In the genomic region with DNA sequence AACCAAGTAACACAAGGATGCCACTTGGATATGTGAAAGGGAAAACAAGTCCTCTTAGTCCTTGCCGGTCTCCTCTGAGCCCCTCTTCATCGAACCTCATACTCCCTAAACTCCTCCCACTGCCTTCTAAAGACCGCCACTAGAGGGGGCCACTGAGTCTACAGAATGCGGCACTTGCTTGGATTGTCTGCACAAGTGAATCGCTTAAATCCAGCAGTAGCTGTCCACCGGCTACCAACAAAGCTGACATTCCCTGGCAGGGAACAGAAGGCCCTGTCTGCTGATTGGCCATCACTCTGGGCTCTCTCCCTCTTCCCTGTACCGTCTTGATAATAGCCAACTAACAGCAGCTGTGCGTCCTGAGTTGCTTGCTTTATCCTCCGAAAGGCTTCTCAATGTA, we compare ENCODE assay signal across 8 mouse cellular contexts. TPM values are rescaled to one million over a fixed set of nuclear protein-coding genes. Genes with fewer than 3 reads are reported as not detected.
DNase-seq lines count a peak whose midpoint lies in the region; ATAC-seq and TF ChIP-seq lines count a peak whose summit lies in the region.

No protein-coding gene starts in this region.

- H3K4me1 ChIP-seq in G1E (ENCODE audit: insufficient read depth, low read depth, low read length) = peaks cover 2% of the 10 kb centered on the region; the same call in 1 of the 2 replicates
- no peaks in the 10 kb centered on the region; the same call in 1 of the 2 replicates for H3K4me1 ChIP-seq in cerebellum, adult 2 months (ENCODE audit: control insufficient read depth, insufficient read depth, low read length)
- peaks cover 10% of the 10 kb centered on the region for H3K4me1 ChIP-seq in hindbrain, embryonic 10.5 days (replicated peaks)
- peaks cover 2% of the 10 kb centered on the region; the same call in 1 of the 2 replicates for H3K4me1 ChIP-seq in lung, embryonic 16.5 days (replicated peaks; ENCODE audit: control insufficient read depth, insufficient read depth, low read length)

- TF ChIP-seq CTCF in G1E (IDR thresholded peaks at IDR 0.05; ENCODE audit: low read depth, low read length) = peak; percentile 97
- TF ChIP-seq CTCF in cerebellum, adult 2 months (IDR thresholded peaks at IDR 0.05; ENCODE audit: borderline replicate concordance, insufficient read depth, low read depth, low read length) = peak; percentile 90

- H3K36me3 ChIP-seq in G1E (replicated peaks) = no peaks in the 10 kb centered on the region
- H3K36me3 ChIP-seq in hindbrain, embryonic 10.5 days = peaks cover 27% of the 10 kb centered on the region
- no peaks in the 10 kb centered on the region; the same call in 1 of the 2 replicates for H3K36me3 ChIP-seq in lung, embryonic 16.5 days (ENCODE audit: control insufficient read depth, insufficient read depth, low read length)

- no peak overlapping the region; the same call in 1 of the 2 replicates for H3K27ac ChIP-seq in cerebellum, adult 2 months (ENCODE audit: insufficient read depth, low read length)
- H3K27ac ChIP-seq in hindbrain, embryonic 10.5 days = peak overlapping the region; percentile 60; the same call in 1 of the 2 replicates
- no peak overlapping the region for H3K27ac ChIP-seq in lung, embryonic 16.5 days (ENCODE audit: low read length)

- H3K27me3 ChIP-seq in G1E (ENCODE audit: insufficient read depth, low read length) = peaks cover 51% of the 10 kb centered on the region
- H3K27me3 ChIP-seq in cerebellum, adult 2 months (ENCODE audit: control insufficient read depth, insufficient read depth, low read length) = no peaks in the 10 kb centered on the region
- H3K27me3 ChIP-seq in hindbrain, embryonic 10.5 days (ENCODE audit: insufficient read depth, poor library complexity, severe bottlenecking) = peaks cover 7% of the 10 kb centered on the region; the same call in 1 of the 2 replicates
- H3K27me3 ChIP-seq in lung, embryonic 16.5 days (ENCODE audit: control insufficient read depth, insufficient read depth, low read depth, low read length) = no peaks in the 10 kb centered on the region

- no peak overlapping the region for H3K9ac ChIP-seq in lung, embryonic 16.5 days (ENCODE audit: low read length)

- WGBS in cerebellum, adult 2 months = 2% methylated on average over 9 of the region's 9 CpGs
- WGBS in hindbrain, embryonic 10.5 days = 9% methylated on average over 9 of the region's 9 CpGs
- WGBS in lung, embryonic 16.5 days = 11% methylated on average over 9 of the region's 9 CpGs

- no peaks in the 10 kb centered on the region for H3K9me3 ChIP-seq in G1E (replicated peaks)
- no peaks in the 10 kb centered on the region for H3K9me3 ChIP-seq in hindbrain, embryonic 10.5 days
- H3K9me3 ChIP-seq in lung, embryonic 16.5 days (ENCODE audit: control insufficient read depth, low read length) = no peaks in the 10 kb centered on the region

- no peak overlapping the region for H3K4me3 ChIP-seq in G1E (ENCODE audit: low read depth, low read length)
- H3K4me3 ChIP-seq in cerebellum, adult 2 months (replicated peaks; ENCODE audit: insufficient read depth, low read depth, low read length) = no peak overlapping the region
- no peak overlapping the region for H3K4me3 ChIP-seq in hindbrain, embryonic 10.5 days
- H3K4me3 ChIP-seq in lung, embryonic 16.5 days (ENCODE audit: low read length) = no peak overlapping the region

- peak; percentile 38 for DNase-seq in G1E (ENCODE audit: low spot score)
- peak; percentile 91 to 95 for DNase-seq in cerebellum, adult 2 months
- peak; percentile 97 for DNase-seq in hindbrain, embryonic 10.5 days (ENCODE audit: low spot score)
- DNase-seq in layer of hippocampus, adult 9-10 months (ENCODE audit: low spot score) = peak; percentile 94
- peak; percentile 94 for DNase-seq in ovary, postnatal 14 days (ENCODE audit: low spot score)
- peak; percentile 89 to 97 for DNase-seq in thymus, postnatal 10 days (ENCODE audit: low spot score in 2 of 2)

- no peak overlapping the region for H3K4me2 ChIP-seq in lung, embryonic 16.5 days (ENCODE audit: low read depth, low read length)

- peak; percentile 63 for ATAC-seq in G1E (ENCODE audit: extremely low read depth, insufficient number of reproducible peaks, low FRiP score, poor library complexity, severe bottlenecking)
- ATAC-seq in frontal cortex, adult (ENCODE audit: low TSS enrichment) = peak; percentile 92
- peak; percentile 88 for ATAC-seq in lung, embryonic 16.5 days (ENCODE audit: low read depth)

- TF ChIP-seq POLR2A in cerebellum, adult 2 months (IDR thresholded peaks at IDR 0.05; ENCODE audit: borderline replicate concordance, insufficient read depth, low read length) = no peak

RNA-seq across cellular contexts. Expression of a gene that starts 7.2 kb away (rescaled TPM):
- total RNA-seq in G1E (2014; fragmentation: Nextera tagmentation) (1.1 TPM in 1 of 2 replicates, not detected in the other), G1E (2017) (not detected in 2 replicates)
- polyA plus RNA-seq in G1E (2012) = not detected in 2 replicates
- 0.84 and 1.3 TPM in 2 replicates for polyA plus RNA-seq in cerebellum, adult 2 months (2012; rRNA removed)
- polyA plus RNA-seq in hindbrain, embryonic 10.5 days (2016; fragmentation: Nextera tagmentation; extraction: Ambion mirVana) = 0.44 and 0.76 TPM in 2 replicates
- polyA plus RNA-seq in lung, embryonic 16.5 days (2015; fragmentation: Nextera tagmentation; extraction: Ambion mirVana) = 0.29 and 0.34 TPM in 2 replicates

RNA-seq across cellular contexts. Expression of a gene that starts 10.2 kb away (rescaled TPM):
- total RNA-seq in G1E (2014; fragmentation: Nextera tagmentation) (not detected in 2 replicates), G1E (2017) (0.23 TPM in 1 of 2 replicates, not detected in the other)
- not detected in 2 replicates for polyA plus RNA-seq in G1E (2012)
- polyA plus RNA-seq in cerebellum, adult 2 months (2012; rRNA removed) = 106 and 112 TPM in 2 replicates
- 12.6 and 13.4 TPM in 2 replicates for polyA plus RNA-seq in hindbrain, embryonic 10.5 days (2016; fragmentation: Nextera tagmentation; extraction: Ambion mirVana)
- 8.3 and 15.3 TPM in 2 replicates for polyA plus RNA-seq in lung, embryonic 16.5 days (2015; fragmentation: Nextera tagmentation; extraction: Ambion mirVana)

RNA-seq across cellular contexts. Expression of a gene that starts 16.5 kb away (rescaled TPM):
- total RNA-seq in G1E (2014; fragmentation: Nextera tagmentation) (not detected in 2 replicates), G1E (2017) (0.22 and 0.41 TPM in 2 replicates)
- not detected in 2 replicates for polyA plus RNA-seq in G1E (2012)
- polyA plus RNA-seq in cerebellum, adult 2 months (2012; rRNA removed) = 177 and 183 TPM in 2 replicates
- polyA plus RNA-seq in hindbrain, embryonic 10.5 days (2016; fragmentation: Nextera tagmentation; extraction: Ambion mirVana) = 2.3 and 5.0 TPM in 2 replicates
- polyA plus RNA-seq in lung, embryonic 16.5 days (2015; fragmentation: Nextera tagmentation; extraction: Ambion mirVana) = 0.54 and 1.3 TPM in 2 replicates

RNA-seq across cellular contexts. Expression of a gene that starts 18.0 kb away (rescaled TPM):
- total RNA-seq in G1E (2014; fragmentation: Nextera tagmentation) (109 and 112 TPM in 2 replicates), G1E (2017) (137 and 150 TPM in 2 replicates)
- polyA plus RNA-seq in G1E (2012) = 50.9 and 67.2 TPM in 2 replicates
- 1.3 and 1.4 TPM in 2 replicates for polyA plus RNA-seq in cerebellum, adult 2 months (2012; rRNA removed)
- 232 and 255 TPM in 2 replicates for polyA plus RNA-seq in hindbrain, embryonic 10.5 days (2016; fragmentation: Nextera tagmentation; extraction: Ambion mirVana)
- polyA plus RNA-seq in lung, embryonic 16.5 days (2015; fragmentation: Nextera tagmentation; extraction: Ambion mirVana) = 175 and 176 TPM in 2 replicates

RNA-seq across cellular contexts. Expression of a gene that starts 18.0 kb away (rescaled TPM):
- 34.6 and 45.9 TPM in 2 replicates for total RNA-seq in G1E (2014; fragmentation: Nextera tagmentation)
- 67.0 and 76.8 TPM in 2 replicates for total RNA-seq in G1E (2017)
- 53.0 and 68.2 TPM in 2 replicates for polyA plus RNA-seq in G1E (2012)
- 155 and 159 TPM in 2 replicates for polyA plus RNA-seq in cerebellum, adult 2 months (2012; rRNA removed)
- 206 and 211 TPM in 2 replicates for polyA plus RNA-seq in hindbrain, embryonic 10.5 days (2016; fragmentation: Nextera tagmentation; extraction: Ambion mirVana)
- polyA plus RNA-seq in lung, embryonic 16.5 days (2015; fragmentation: Nextera tagmentation; extraction: Ambion mirVana) = 138 and 139 TPM in 2 replicates

Comparison
In these comparisons a context has a peak if more than half of its experiments do, and no peak if none do; other contexts are left out.
1. DNase-seq: peak in every context shown above with its lines; median percentile 97 in hindbrain, embryonic 10.5 days; 94 in layer of hippocampus, adult 9-10 months; 94 in ovary, postnatal 14 days; 93 in cerebellum, adult 2 months; 93 in thymus, postnatal 10 days; 38 in G1E.
2. RNA of a gene that starts 16.5 kb away (polyA plus RNA-seq): 177 to 183 TPM in cerebellum, adult 2 months; 2.3 to 5.0 TPM in hindbrain, embryonic 10.5 days, 0.54 to 1.3 TPM in lung, embryonic 16.5 days and not detected in G1E; every median in the first group is over 10 times any median in the second.
3. Peak in every context shown above with its lines, with median percentiles within 50 percentile points of each other: ATAC-seq.